Mouse (Mus musculus): ENCODE measurements at regions not wholly inside any gene's neighbourhood (a gene's known extent, or its start where the extent isn't known, plus 50 kb on each side); places are given as distances from the start of the nearest gene placed in this dataset.

GRCm38 (mm10) chr7:72753053-72753559, 446.7 kb upstream of the Mctp2 start:
- DNase-seq = no peak

GRCm38 (mm10) chr7:72762711-72763110, 456.3 kb upstream of the Mctp2 start:
- no peak for DNase-seq

DNA sequence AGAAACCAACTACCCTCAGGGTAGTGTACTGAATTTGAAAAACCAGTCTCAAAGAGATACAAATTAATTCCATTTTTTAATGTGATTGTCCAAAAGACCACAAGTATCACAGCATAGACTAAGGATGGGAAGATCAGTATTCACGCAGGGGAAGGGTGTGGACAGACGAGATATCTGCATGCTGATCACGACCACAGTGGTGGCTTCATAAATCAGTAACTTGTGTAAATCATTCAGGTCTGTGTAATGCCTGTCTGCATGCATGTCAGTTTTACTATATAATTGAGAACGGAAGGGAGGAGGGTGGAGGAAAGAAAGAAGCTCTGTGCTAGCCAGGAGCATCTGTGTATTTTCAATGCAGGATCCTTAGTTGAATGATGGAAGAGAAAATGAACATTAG, 462.3 kb upstream of the Mctp2 start:
- no peak for DNase-seq

GRCm38 (mm10) chr7:72774031-72774770, 467.8 kb upstream of the Mctp2 start:
- no peak for DNase-seq

DNA sequence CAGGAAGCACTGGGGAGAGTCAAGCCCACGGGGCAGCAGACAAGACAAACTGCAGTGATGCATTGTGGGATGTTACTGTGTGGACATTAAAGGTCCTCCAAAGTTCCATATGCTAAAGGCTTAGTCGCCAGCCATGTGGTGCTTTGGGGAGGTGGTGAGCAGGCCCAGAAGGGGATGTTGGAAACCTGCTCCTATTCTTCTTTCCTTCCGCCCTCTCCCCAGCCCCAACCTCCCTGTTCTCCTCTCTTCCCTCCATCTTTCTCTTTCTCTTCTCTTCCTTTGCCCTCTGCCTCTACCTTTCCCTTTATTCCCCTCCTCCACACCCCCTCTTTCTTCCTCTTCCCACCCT, 468.3 kb upstream of the Mctp2 start:
- no peak for DNase-seq

DNA sequence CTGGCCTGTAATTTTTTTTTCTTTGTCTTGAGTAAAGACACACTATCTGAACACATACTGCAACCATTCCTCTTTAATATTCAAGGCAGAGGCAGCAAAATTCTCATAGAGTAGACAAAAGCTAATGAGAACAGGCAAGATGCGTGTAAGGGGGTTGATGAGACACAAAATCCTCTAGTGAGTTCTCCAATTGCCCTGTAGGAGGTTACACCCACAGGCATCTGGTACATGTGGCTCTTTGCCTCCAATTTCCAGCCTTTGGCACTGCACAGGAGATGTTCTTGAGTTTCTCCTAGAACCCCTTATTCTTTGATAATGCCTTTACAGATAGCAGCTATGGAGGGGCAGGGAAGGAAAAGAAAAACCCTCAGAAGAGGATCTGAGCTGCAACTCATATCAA, 480.9 kb upstream of the Mctp2 start:
- DNase-seq = no peak

DNA sequence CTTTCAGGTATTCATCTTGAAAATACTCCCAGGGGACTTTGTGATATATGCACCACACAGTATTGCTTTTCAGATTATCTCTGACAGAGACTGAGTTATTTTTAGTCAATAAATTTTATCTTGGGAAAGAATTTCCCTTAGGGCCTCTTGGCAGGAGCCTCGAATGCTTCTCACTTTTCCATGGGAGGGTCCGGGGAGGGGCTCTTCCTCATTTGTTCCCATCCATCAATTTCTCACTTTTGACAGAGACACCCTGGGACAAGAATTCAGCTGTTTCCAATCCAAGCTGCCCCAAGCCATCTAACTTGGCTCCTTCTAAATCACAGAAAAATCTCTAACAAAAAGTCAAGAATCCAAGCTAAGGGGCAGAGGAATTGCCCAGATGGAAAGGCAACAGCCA, 481.9 kb upstream of the Mctp2 start:
- no peak for DNase-seq

GRCm38 (mm10) chr7:72822142-72822541, 515.7 kb upstream of the Mctp2 start:
- DNase-seq = no peak

DNA sequence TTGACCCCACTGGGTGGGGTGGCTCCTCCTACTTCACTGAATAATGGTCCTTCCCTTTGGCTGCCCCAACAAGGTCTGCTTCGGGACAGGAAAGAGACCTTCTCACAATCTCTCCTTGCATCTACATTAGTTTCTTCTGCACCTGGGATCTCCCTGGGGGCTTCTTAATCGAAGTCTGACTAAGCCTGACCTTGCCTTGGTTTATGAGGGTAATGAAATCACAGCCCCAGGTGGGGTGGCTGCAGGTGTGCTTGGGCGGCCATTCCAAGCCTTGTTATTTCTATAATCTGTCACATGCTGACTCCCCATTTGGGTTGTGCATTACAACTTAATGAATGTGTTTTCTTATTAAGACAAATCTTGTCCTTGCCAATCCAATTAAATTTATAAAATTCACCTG, 520.2 kb upstream of the Mctp2 start:
- no peak for DNase-seq

- DNase-seq = no peak
Observed at GRCm38 (mm10) chr7:72835423-72835822, 529.0 kb upstream of the Mctp2 start.

GRCm38 (mm10) chr7:72836026-72836425, 529.6 kb upstream of the Mctp2 start:
- no peak for DNase-seq

DNA sequence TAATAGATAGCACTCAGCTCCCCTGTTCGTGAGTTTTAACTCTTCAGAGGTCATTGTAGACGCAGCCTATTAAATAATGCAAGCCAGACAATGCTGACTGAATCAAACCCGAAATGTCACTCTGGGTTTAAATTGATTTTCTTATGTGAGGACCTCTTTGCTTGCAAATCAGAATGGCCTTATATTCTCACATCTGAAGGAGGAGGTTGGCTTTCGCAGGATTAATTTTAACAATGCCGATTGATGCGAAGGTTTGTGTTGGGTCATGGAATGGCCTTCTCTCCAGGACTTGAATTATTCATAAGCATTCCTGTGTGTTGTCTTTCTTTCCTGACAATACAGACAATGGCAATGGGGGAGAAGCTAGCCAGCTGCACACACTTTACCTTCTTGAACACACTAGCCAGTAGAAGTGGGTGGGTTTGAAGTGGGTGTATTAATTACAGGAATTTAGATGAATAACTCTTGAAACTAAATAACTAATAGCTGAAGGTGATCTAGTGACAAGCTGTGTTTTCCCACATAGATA, 530.1 kb upstream of the Mctp2 start:
- no peak for DNase-seq

- DNase-seq = no peak
Observed at GRCm38 (mm10) chr7:72837992-72838655, 531.7 kb upstream of the Mctp2 start.

GRCm38 (mm10) chr7:72851346-72851745, 524.0 kb upstream of the Rgma start:
- no peak for DNase-seq

GRCm38 (mm10) chr7:72854501-72855002, 520.8 kb upstream of the Rgma start:
- no peak for DNase-seq

GRCm38 (mm10) chr7:72866966-72867754, 508.1 kb upstream of the Rgma start:
- no peak for DNase-seq

- DNase-seq = no peak
Observed at GRCm38 (mm10) chr7:72869068-72869467, 506.2 kb upstream of the Rgma start.

- DNase-seq = no peak
Observed at GRCm38 (mm10) chr7:72900816-72901215, 474.5 kb upstream of the Rgma start.

GRCm38 (mm10) chr7:72905891-72906290, 469.4 kb upstream of the Rgma start:
- no peak for DNase-seq

- no peak for DNase-seq
Observed at GRCm38 (mm10) chr7:72906536-72906935, 468.8 kb upstream of the Rgma start.

GRCm38 (mm10) chr7:72926772-72927380, 448.4 kb upstream of the Rgma start:
- no peak for DNase-seq

DNA sequence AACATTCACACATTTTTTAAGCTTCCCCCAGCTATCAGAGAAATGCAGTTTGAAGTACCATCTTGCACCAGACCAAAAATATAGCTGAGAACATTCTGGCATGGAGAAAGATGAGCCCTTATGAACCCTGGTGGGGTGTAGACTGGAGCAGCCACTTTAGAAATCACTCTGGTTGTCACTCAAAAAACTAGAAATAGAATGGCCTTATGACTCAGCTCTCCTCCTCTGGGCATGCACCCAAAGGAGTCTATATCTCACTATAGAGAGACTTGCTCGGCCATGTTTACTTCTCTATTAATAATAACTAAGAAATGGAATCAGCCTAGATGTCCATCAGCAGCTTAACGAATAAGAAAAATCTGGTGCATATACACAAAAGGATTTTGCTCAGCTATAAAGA, 436.5 kb upstream of the Rgma start:
- no peak for DNase-seq

- DNase-seq = no peak
Observed at GRCm38 (mm10) chr7:72947531-72947930, 427.8 kb upstream of the Rgma start.

All from cerebellum, adult 8-10 months (tissue).